Mouse (Mus musculus) limb, embryonic 12.5 days (tissue): ENCODE measurements at regions not wholly inside any gene's neighbourhood (a gene's known extent, or its start where the extent isn't known, plus 50 kb on each side); places are given as distances from the start of the nearest gene placed in this dataset.
"Not testable (repeated sequence)": the region's sequence is repeated elsewhere in the genome, so short reads cannot be mapped to it uniquely, and the experiment has no call there.

Experiments used
- ATAC-seq: fragments of 200-750 bp; cut with Nextera tagmentation; 2 replicates; pipeline ENCODE4 v1.8.0; 2017; ENCODE audit warnings: low read depth, moderate TSS enrichment; ENCODE audit not compliant: insufficient number of reproducible peaks, insufficient read depth, low FRiP score, low TSS enrichment
- H3K27ac ChIP-seq: fragments of 300-500 bp; sonication (generic); 2 replicates; pipeline ENCODE4 v1.5.1; 2016; ENCODE audit warnings: mild to moderate bottlenecking, moderate library complexity
- H3K27me3 ChIP-seq: fragments of 300-500 bp; sonication (generic); 2 replicates; pipeline ENCODE4 v1.6.1; 2016; ENCODE audit warnings: mild to moderate bottlenecking, moderate library complexity
- H3K36me3 ChIP-seq: fragments of 300-500 bp; sonication (generic); 2 replicates; pipeline ENCODE4 v1.6.1; 2016; ENCODE audit warnings: mild to moderate bottlenecking, moderate library complexity
- H3K4me1 ChIP-seq: fragments of 300-500 bp; sonication (generic); replicated peaks from 2 replicates; pipeline ENCODE4 v1.6.1; 2016
- H3K4me2 ChIP-seq: fragments of 300-500 bp; sonication (generic); 2 replicates; pipeline ENCODE4 v1.6.1; 2016; ENCODE audit warnings: mild to moderate bottlenecking, moderate library complexity
- H3K4me3 ChIP-seq: fragments of 300-500 bp; sonication (generic); replicated peaks from 2 replicates; pipeline ENCODE4 v1.5.1; 2016; ENCODE audit warnings: mild to moderate bottlenecking
- H3K9ac ChIP-seq: fragments of 300-500 bp; sonication (generic); replicated peaks from 2 replicates; pipeline ENCODE4 v1.6.1; 2016; ENCODE audit warnings: mild to moderate bottlenecking, moderate library complexity
- H3K9me3 ChIP-seq: fragments of 300-500 bp; sonication (generic); 2 replicates; pipeline ENCODE4 v1.6.1; 2016; ENCODE audit warnings: mild to moderate bottlenecking, moderate library complexity
- whole genome bisulfite sequencing: fragments of 180-500 bp; shearing (Covaris S2); methylation state at CpG from one replicate; pipeline ENCODE4 v1.1.7; 2016; 5-methylcytosine and 5-hydroxymethylcytosine counted together

DNA sequence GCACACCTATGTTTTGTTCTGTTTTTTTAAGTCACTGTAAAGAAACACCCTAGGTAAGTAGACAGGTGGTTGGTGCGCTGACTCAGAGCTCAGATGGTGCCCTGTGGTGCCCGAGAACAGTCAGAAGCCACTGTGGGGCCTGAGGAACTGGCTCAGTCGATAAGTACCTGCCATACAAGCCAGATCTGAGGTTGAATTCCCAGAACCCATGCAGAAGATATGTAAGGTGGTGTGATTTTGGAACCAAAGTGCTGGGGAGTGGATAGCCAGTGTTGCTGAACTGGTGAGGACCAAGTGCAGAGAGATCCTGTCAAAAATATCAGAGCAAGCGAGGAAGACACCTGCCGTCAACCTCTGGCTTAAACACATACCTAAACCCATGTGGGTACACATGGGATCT lies 65.4 kb downstream of the Chst1 start:
- Histone ChIP-seq H3K9ac (no peak overlapping the region), H3K9me3 (0 out of 2 replicates have a peak, but pooled peaks cover 5% of the 10 kb centered on the region), H3K27ac (no peak overlapping the region), H3K4me2 (no peak overlapping the region), H3K4me1 (no peaks in the 10 kb centered on the region), H3K4me3 (no peak overlapping the region), H3K36me3 (no peaks in the 10 kb centered on the region), H3K27me3 (0 out of 2 replicates have a peak, but pooled peaks cover under 1% of the 10 kb centered on the region)
- no peak for ATAC-seq
- WGBS, result 76% methylated on average over 5 of the region's 5 CpGs

DNA sequence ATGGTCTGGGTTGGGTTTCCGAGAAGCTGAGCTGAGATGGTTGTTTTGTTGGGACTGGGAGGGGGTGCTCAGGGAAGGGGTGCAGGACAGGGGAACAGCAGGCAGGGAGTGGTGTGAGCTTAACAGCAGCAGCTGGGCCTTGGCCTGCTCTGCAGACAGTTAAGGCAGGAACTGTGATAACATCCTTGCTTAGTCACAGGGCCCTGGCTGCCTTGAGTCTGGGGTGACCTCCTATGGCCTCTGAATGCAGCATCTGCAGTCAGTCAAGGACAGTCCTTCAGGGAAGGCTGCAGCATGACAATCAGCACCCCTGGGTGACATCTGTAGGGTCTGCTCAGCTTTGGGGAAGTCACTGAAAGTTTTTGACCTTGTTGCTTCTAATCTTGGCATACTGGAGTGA lies 67.7 kb downstream of the Chst1 start:
- H3K36me3 ChIP-seq, result no peaks in the 10 kb centered on the region
- 67% methylated on average over 1 of the region's 1 CpGs for WGBS
- H3K4me3 ChIP-seq, result no peak overlapping the region
- no peak for ATAC-seq
- H3K4me1 ChIP-seq, result no peaks in the 10 kb centered on the region
- no peak overlapping the region for H3K9ac ChIP-seq
- no peak overlapping the region for H3K27ac ChIP-seq
- H3K27me3 ChIP-seq, result peaks cover 4% of the 10 kb centered on the region; the same call in 1 of the 2 replicates
- no peaks in the 10 kb centered on the region for H3K9me3 ChIP-seq
- H3K4me2 ChIP-seq, result no peak overlapping the region

DNA sequence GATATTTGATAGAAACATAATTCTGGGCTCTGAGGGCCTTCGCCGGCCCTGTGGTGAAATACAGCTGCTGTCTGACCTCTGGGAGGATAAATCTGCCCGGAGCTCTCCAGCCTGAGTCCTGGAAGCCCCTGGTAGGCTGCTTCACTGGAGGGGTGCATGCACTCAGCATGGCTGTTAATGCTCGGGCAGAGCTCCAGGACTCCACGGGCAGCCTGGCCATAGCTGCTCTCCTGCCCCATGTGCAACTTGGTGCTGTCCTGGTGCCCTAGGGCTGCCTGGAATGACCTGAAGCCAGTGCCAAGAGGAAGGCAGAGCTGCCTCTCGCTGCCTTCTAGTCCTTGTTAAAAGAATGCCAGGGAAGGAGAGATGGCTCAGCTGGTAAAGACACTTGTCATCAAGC lies 68.2 kb downstream of the Chst1 start:
- Histone ChIP-seq H3K9ac (no peak overlapping the region), H3K36me3 (no peaks in the 10 kb centered on the region), H3K9me3 (no peaks in the 10 kb centered on the region), H3K27me3 (peaks cover 4% of the 10 kb centered on the region; the same call in 1 of the 2 replicates), H3K27ac (no peak overlapping the region), H3K4me2 (no peak overlapping the region), H3K4me3 (no peak overlapping the region), H3K4me1 (no peaks in the 10 kb centered on the region)
- WGBS, result 52% methylated on average over 6 of the region's 6 CpGs
- ATAC-seq, result no peak

DNA sequence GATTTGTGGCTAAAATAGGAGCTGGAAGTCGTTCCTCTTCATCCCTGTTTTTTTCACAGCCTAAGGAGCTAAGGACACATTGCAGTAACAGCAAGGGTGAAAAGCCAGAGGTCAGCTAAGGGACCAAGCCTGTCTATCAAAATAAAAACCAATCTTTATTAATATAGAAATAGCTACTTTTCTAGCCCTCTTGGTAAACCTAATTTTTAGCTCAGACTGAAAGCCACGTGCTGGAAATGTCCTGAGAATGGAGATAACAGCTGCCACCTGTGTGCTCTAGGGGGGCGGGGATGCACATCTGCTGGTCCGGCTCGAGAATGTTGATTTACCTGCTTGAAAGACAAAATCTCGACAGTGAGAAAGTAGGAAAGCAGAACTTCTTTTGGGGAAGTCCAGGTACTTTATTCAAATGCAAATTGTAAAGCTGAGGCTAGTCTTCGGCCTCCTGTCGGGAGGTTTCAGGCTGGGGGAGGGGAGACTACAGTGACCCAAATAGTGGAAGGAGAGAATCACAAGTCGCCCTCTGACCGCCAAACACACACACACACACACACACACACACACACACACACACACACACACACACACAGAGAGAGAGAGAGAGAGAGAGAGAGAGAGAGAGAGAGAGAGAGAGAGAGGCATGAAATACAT lies 70.0 kb downstream of the Chst1 start:
- ATAC-seq, H3K36me3 ChIP-seq: not testable (repeated sequence)
- WGBS, result 50% methylated on average over 10 of the region's 10 CpGs

DNA sequence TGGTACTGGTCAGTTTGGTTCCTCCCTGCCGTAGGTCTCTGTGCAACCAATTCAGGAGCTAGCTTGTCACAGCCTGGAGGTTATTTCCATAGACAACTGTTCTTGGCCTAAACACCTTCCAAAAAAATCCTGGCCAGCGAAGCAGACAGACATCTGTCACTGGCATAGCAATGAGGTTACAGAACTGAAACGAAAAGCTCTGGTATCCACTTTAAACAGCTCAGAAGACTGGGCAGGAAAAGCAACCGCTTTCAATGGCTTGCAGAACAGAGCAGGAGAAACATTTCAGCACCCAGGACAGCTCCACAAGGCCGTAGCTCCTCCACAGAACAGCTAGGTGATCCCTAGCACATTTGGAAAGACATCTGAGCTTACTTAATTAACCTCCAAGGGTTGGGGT lies 72.1 kb downstream of the Chst1 start:
- Histone ChIP-seq H3K4me3 (no peak overlapping the region), H3K4me2 (no peak overlapping the region), H3K36me3 (no peaks in the 10 kb centered on the region), H3K9me3 (no peaks in the 10 kb centered on the region), H3K4me1 (no peaks in the 10 kb centered on the region), H3K27ac (no peak overlapping the region), H3K9ac (no peak overlapping the region), H3K27me3 (peaks cover 6% of the 10 kb centered on the region)
- ATAC-seq, result no peak
- WGBS, result 38% methylated on average over 5 of the region's 5 CpGs

More for the DNA sequence above, 70.0 kb downstream of the Chst1 start:
- H3K4me2 ChIP-seq, H3K4me1 ChIP-seq, H3K27me3 ChIP-seq, H3K9ac ChIP-seq, H3K9me3 ChIP-seq, H3K4me3 ChIP-seq, H3K27ac ChIP-seq: not testable (repeated sequence)

DNA sequence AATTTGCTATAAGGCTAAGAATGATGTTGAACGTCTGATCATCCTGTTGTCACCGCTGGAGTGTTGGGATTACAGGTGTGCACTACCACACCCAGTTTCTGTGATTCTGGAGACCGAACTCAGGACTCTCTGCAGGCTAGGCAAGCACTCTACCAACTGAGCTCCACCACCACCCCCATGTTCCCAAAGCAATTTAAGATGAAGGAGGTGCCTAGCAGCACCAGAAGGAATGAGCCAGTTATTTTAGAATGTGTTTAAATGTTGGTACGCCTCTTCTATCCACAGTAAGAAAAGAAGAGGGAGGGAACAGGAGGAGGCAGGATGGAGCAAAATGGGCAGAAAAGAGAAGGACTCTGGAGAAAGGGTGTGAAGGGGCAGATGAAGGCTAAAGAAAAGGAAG lies 72.6 kb downstream of the Chst1 start:
- no peaks in the 10 kb centered on the region for H3K36me3 ChIP-seq
- no peaks in the 10 kb centered on the region for H3K4me1 ChIP-seq
- no peak overlapping the region for H3K27ac ChIP-seq
- H3K9ac ChIP-seq, result no peak overlapping the region
- 74% methylated on average over 4 of the region's 4 CpGs for WGBS
- H3K4me3 ChIP-seq, result no peak overlapping the region
- ATAC-seq, result no peak
- H3K27me3 ChIP-seq, result peaks cover 6% of the 10 kb centered on the region
- H3K9me3 ChIP-seq, result no peaks in the 10 kb centered on the region
- H3K4me2 ChIP-seq, result no peak overlapping the region

DNA sequence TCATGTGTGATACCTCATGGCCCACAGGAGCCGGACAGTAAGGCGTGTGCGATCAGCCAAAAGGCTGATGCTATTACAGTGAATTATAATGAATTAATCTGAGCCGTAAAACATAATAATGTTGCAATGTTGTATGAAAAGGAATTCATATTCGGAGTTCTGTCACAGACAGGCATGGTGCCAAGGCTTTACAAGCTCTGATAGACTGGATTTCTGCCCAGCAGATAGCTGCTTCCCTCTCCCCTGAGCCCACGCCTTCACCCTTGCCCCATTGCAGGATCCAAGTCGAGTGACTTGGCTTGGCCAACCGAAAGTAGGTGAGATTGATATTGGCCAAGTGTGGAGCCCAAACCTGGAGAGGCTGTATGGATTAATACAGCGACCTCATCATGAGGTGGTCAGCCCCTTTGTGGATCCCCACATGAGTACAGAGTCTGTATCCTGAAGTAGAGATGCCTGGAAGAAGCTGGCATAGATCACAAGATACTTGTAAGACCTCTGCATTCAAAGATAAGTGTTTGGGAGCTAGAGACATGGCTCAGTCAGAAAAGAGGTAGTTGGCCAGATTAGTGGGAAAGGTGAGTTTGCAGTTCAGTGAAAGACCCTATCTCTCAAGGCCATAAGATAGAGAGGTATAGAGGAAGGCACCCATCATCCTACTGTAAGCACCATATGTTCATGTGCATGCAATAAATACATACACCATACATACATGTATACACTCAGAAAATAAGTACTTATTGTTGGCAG lies 73.7 kb downstream of the Chst1 start:
- H3K9ac ChIP-seq, result no peak overlapping the region
- no peaks in the 10 kb centered on the region for H3K4me1 ChIP-seq
- ATAC-seq, result no peak
- no peaks in the 10 kb centered on the region for H3K36me3 ChIP-seq
- H3K9me3 ChIP-seq, result no peaks in the 10 kb centered on the region
- H3K4me3 ChIP-seq, result no peak overlapping the region
- no peak overlapping the region for H3K27ac ChIP-seq
- peaks cover 6% of the 10 kb centered on the region for H3K27me3 ChIP-seq
- no peak overlapping the region for H3K4me2 ChIP-seq
- 86% methylated on average over 9 of the region's 9 CpGs for whole genome bisulfite sequencing

DNA sequence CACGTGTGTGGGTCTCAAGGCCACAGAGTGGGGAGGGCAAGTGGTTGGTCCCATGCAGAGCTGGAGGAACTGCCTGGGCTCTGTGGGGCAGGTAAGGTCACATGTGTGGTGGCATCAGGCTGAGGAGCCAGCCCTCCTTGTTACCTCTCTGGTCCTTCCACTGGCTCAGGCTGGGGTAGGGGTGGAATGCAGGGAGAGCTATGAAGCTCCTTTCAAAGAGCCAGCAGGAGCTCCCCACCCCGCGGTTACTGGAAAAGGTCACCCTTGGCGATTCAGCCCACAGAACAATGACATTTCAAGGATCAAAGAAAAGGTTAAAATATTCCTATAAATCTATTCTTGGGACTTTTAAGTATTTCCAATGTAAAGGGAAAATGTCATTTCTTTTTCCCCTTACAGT lies 74.4 kb downstream of the Chst1 start:
- Histone ChIP-seq H3K36me3 (no peaks in the 10 kb centered on the region), H3K9ac (no peak overlapping the region), H3K4me1 (no peaks in the 10 kb centered on the region), H3K4me3 (no peak overlapping the region), H3K4me2 (no peak overlapping the region), H3K9me3 (no peaks in the 10 kb centered on the region), H3K27me3 (peaks cover 6% of the 10 kb centered on the region), H3K27ac (no peak overlapping the region)
- WGBS, result 18% methylated on average over 4 of the region's 4 CpGs
- no peak for ATAC-seq

DNA sequence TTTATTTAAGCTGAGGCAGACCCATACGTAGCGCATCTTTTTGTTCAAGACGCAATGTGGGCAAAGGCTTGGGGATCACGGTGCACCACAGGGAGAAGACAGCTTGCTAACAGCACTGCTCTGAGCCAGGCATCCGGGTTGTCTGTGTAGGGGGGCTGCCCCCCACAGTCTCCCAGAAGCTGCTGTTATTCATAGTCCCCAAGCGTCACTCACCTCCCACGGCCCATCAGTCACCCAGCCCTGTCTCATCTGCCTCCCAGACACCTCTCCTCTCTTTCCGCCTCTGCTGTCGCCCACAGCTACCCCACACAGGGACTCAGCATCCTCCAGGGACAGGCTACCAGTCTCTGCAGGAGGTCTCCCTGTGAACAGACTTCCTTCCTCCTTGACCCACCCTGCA lies 75.7 kb downstream of the Chst1 start:
- H3K4me1 ChIP-seq, result no peaks in the 10 kb centered on the region
- no peak overlapping the region for H3K27ac ChIP-seq
- no peaks in the 10 kb centered on the region for H3K9me3 ChIP-seq
- no peak overlapping the region for H3K9ac ChIP-seq
- H3K27me3 ChIP-seq, result peaks cover 3% of the 10 kb centered on the region
- WGBS, result 58% methylated on average over 9 of the region's 9 CpGs
- H3K4me2 ChIP-seq, result no peak overlapping the region
- no peaks in the 10 kb centered on the region for H3K36me3 ChIP-seq
- no peak overlapping the region for H3K4me3 ChIP-seq
- ATAC-seq, result no peak

DNA sequence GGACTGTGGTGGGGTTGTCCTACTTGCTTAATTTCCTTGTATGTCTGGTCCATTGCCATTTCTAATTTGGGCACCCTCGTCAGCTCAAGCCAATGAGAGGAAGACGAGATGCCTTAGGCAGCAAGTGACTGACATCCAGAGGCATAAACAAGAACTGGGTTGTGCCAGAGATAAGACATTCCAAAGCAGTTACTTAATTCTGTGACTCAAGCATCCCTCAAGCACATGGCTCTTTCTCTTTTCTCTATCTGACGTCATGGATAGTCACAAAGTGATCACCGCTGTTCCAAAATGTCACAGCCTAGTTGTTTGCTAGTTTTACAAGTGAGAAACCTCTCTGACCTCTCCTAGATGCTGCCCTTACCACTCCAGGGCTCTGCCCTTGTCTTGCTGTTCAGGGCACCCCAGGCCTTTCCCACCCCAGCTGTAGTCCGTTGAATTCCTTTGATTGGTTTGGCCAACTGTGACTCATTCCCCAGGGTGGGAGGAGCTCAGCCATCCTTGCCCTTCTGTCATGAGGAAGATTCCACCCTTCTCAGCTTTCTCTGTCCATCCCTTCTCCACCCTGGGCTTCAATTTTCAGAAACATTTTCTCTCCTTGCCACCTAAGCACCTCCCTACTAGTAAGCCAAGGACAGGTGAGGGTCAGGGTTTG lies 78.9 kb downstream of the Chst1 start:
- H3K36me3 ChIP-seq, result no peaks in the 10 kb centered on the region
- H3K4me2 ChIP-seq, result no peak overlapping the region
- H3K4me1 ChIP-seq, result no peaks in the 10 kb centered on the region
- H3K9ac ChIP-seq, result no peak overlapping the region
- WGBS, result 69% methylated on average over 5 of the region's 5 CpGs
- no peak for ATAC-seq
- no peaks in the 10 kb centered on the region for H3K9me3 ChIP-seq
- H3K4me3 ChIP-seq, result no peak overlapping the region
- peaks cover 2% of the 10 kb centered on the region for H3K27me3 ChIP-seq
- no peak overlapping the region for H3K27ac ChIP-seq

DNA sequence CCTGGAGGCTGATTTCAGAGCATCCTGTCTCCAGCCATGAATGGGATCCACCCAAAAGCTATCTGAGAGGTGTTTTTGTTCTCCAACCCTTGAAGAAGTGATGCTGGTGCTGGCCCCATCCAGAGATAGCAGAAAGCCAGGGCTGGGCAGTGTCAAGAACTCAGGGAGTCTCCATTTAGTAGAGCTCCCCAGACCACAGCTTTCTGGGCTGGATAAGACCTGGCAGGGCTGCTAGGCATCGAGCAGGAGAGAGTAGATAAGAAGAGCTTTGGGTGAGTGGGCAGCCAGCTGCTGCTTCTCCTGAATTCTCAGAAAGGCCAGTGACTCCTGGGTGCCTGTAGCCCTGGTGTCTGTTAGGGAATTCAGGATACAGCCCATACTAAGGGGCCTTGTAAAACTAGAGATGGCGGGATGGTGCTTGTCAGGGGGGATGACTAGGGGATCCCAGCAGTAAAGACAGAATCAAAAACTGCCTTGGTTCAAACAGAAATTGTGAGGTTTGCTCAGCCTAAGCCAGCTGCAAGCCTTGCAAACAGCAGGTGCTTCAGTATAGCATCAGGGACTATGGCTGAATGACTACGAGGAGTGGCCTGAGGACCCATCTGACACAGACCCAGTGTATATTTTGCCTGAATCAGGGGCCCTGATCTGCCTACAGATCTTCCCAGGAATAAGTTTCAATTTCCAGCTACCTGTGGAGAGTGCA lies 79.6 kb downstream of the Chst1 start:
- H3K27me3 ChIP-seq, result peaks cover 2% of the 10 kb centered on the region
- whole genome bisulfite sequencing, result 74% methylated on average over 3 of the region's 3 CpGs
- H3K27ac ChIP-seq, result no peak overlapping the region
- no peak overlapping the region for H3K4me2 ChIP-seq
- no peak overlapping the region for H3K4me3 ChIP-seq
- no peaks in the 10 kb centered on the region for H3K36me3 ChIP-seq
- H3K9me3 ChIP-seq, result no peaks in the 10 kb centered on the region
- ATAC-seq, result no peak
- no peak overlapping the region for H3K9ac ChIP-seq
- no peaks in the 10 kb centered on the region for H3K4me1 ChIP-seq
